Mouse (Mus musculus) olfactory bulb, adult 2 months (tissue): Measurements from ENCODE around the gene Vbp1.

Experiments used
- CTCF ChIP-seq: fragments of 200-500 bp; IDR thresholded peaks from 2 replicates; pipeline ENCODE4 v1.5.1; 2012; ENCODE audit warnings: low read depth, mild to moderate bottlenecking, low read length, moderate library complexity; ENCODE audit not compliant: insufficient read depth
- POLR2A ChIP-seq: fragments of 200-500 bp; IDR thresholded peaks from 2 replicates; pipeline ENCODE4 v1.6.1; 2012; ENCODE audit warnings: mild to moderate bottlenecking, low read depth, low read length, moderate library complexity; ENCODE audit not compliant: insufficient read depth

- TF ChIP-seq POLR2A (no peak), CTCF (no peak)
Observed at GRCm38 (mm10) chrX:75578539-75578938, 64.4 kb downstream of the Vbp1 start.
